Mouse (Mus musculus) ES-E14 (cell line): ENCODE measurements at regions not wholly inside any gene's neighbourhood (a gene's known extent, or its start where the extent isn't known, plus 50 kb on each side); places are given as distances from the start of the nearest gene placed in this dataset.

Experiments
- DNase-seq: peaks from one replicate; pipeline ENCODE4 v3.0.0-alpha.2; 2013; ENCODE audit warnings: low read depth, low spot score
- H3K27ac ChIP-seq: 2 replicates; pipeline ENCODE4 v1.5.1; 2012; ENCODE audit warnings: low read depth, mild to moderate bottlenecking, low read length, moderate library complexity, mixed read lengths; ENCODE audit not compliant: poor library complexity, insufficient read depth, severe bottlenecking
- H3K36me3 ChIP-seq: 2 replicates; pipeline ENCODE4 v1.6.1; 2012; ENCODE audit warnings: mild to moderate bottlenecking, low read length, moderate library complexity, mixed read lengths; ENCODE audit not compliant: control insufficient read depth, poor library complexity, insufficient read depth, severe bottlenecking
- H3K4me1 ChIP-seq, 2 experiments: fragments of 150-350 bp in 1 of 2; sonication (generic) in 1 of 2; 2 replicates each; pipeline ENCODE4 v1.6.1; 2012; ENCODE audit warnings: low read length in 2 of 2, mild to moderate bottlenecking in 1 of 2, mixed read lengths in 1 of 2; ENCODE audit not compliant: control insufficient read depth in 2 of 2, insufficient read depth in 2 of 2, poor library complexity in 1 of 2
- H3K4me3 ChIP-seq, 2 experiments: fragments of 150-350 bp in 1 of 2; sonication (generic) in 1 of 2; 2 replicates each; pipeline ENCODE4 v1.5.1; 2012; ENCODE audit warnings: low read length in 2 of 2, low read depth in 1 of 2, mild to moderate bottlenecking in 1 of 2, mixed read lengths in 1 of 2; ENCODE audit not compliant: insufficient read depth in 1 of 2, poor library complexity in 1 of 2, severe bottlenecking in 1 of 2
- H3K9ac ChIP-seq: 2 replicates; pipeline ENCODE4 v1.6.1; 2012; ENCODE audit warnings: low read depth, mild to moderate bottlenecking, low read length, mixed read lengths; ENCODE audit not compliant: poor library complexity, insufficient read depth, severe bottlenecking
- H3K9me3 ChIP-seq: fragments of 150-350 bp; sonication (generic); 2 replicates; pipeline ENCODE4 v1.6.1; 2012; ENCODE audit warnings: low read depth, mild to moderate bottlenecking, low read length; ENCODE audit not compliant: control insufficient read depth, insufficient read depth
- CHD2 ChIP-seq: IDR thresholded peaks from 2 replicates; pipeline ENCODE4 v1.6.1; 2014; ENCODE audit warnings: mild to moderate bottlenecking, low read depth, low read length, inconsistent platforms
- HCFC1 ChIP-seq: IDR thresholded peaks from 2 replicates; pipeline ENCODE4 v1.6.1; 2012; ENCODE audit warnings: low read length, inconsistent platforms, borderline replicate concordance; ENCODE audit not compliant: insufficient read depth
- MAFK ChIP-seq: IDR thresholded peaks from 2 replicates; pipeline ENCODE4 v1.6.1; 2014; ENCODE audit warnings: mild to moderate bottlenecking, low read depth, low read length, inconsistent platforms; ENCODE audit not compliant: insufficient read depth
- ZC3H11A ChIP-seq: IDR thresholded peaks from 2 replicates; pipeline ENCODE4 v1.6.1; 2012; ENCODE audit warnings: low read depth, mild to moderate bottlenecking, inconsistent platforms, low read length, borderline replicate concordance
- ZNF384 ChIP-seq: IDR thresholded peaks from 2 replicates; pipeline ENCODE4 v1.6.1; 2012; ENCODE audit warnings: low read depth, low read length, inconsistent platforms
- in situ Hi-C, 2 experiments: fragments of 600-800 bp; cut with MboI; formaldehyde crosslinking; loops; one replicate each; pipeline ENCODE4 v1.15.1; 2025; ENCODE audit warnings: low sequenced_read_pairs in 2 of 2, inconsistent platforms in 1 of 2; ENCODE audit not compliant: unreplicated experiment in 2 of 2

- Histone ChIP-seq H3K9me3 (no peaks in the 10 kb centered on the region), H3K27ac (no peak overlapping the region), H3K36me3 (no peaks in the 10 kb centered on the region), H3K4me1 (no peaks in the 10 kb centered on the region), H3K4me3 (no peak overlapping the region), H3K9ac (no peak overlapping the region)
- in situ Hi-C loops = no loop called here
- TF ChIP-seq ZNF384 (no peak), ZC3H11A (no peak), CHD2 (no peak), HCFC1 (no peak), MAFK (no peak)
- DNase-seq = no peak
These were observed 560.0 kb upstream of the B3galt2 start for GRCm38 (mm10) chr1:143080441-143080840.

- H3K36me3 ChIP-seq = no peaks in the 10 kb centered on the region
- in situ Hi-C loops = no loop called here
- no peak for DNase-seq
- H3K9me3 ChIP-seq = no peaks in the 10 kb centered on the region
- no peak for TF ChIP-seq CHD2
- no peak for TF ChIP-seq ZC3H11A
- TF ChIP-seq HCFC1 = no peak
- no peak for TF ChIP-seq MAFK
- no peak for TF ChIP-seq ZNF384
- H3K27ac ChIP-seq = no peak overlapping the region
- no peak overlapping the region for H3K9ac ChIP-seq
- H3K4me3 ChIP-seq = no peak overlapping the region
- no peaks in the 10 kb centered on the region for H3K4me1 ChIP-seq
These were observed 543.6 kb upstream of the B3galt2 start for GRCm38 (mm10) chr1:143096904-143097303.

GRCm38 (mm10) chr1:143098307-143098706 lies 542.2 kb upstream of the B3galt2 start:
- Histone ChIP-seq H3K9me3 (no peaks in the 10 kb centered on the region), H3K9ac (no peak overlapping the region), H3K27ac (no peak overlapping the region), H3K36me3 (no peaks in the 10 kb centered on the region), H3K4me1 (no peaks in the 10 kb centered on the region), H3K4me3 (no peak overlapping the region)
- no peak for DNase-seq
- TF ChIP-seq MAFK = no peak
- TF ChIP-seq ZC3H11A = no peak
- TF ChIP-seq HCFC1 = no peak
- no peak for TF ChIP-seq ZNF384
- no peak for TF ChIP-seq CHD2
- in situ Hi-C loops = no loop called here

DNA sequence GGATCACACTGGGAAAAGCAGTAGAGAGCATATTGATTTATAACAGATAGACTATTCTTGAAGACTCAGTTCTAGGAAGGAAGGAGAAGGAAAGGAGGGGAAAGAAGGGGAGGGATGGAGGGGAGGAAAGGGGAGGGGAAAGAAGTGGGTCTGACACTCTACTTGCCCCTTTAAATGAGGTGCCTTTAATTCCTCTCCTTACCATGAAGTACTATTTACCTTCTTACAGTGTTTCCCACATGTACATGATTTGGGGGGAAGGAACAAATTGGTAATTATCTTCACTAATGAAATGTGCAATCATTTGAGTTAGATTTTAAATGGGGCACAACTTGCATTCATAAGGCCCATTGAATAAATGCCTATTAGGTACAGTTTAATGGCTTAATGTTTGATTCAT lies 518.3 kb upstream of the B3galt2 start:
- H3K4me1 ChIP-seq = no peaks in the 10 kb centered on the region
- no peaks in the 10 kb centered on the region for H3K9me3 ChIP-seq
- no peak overlapping the region for H3K4me3 ChIP-seq
- no peak for TF ChIP-seq HCFC1
- TF ChIP-seq ZC3H11A = no peak
- no peak for TF ChIP-seq ZNF384
- no peak for TF ChIP-seq MAFK
- no peak for TF ChIP-seq CHD2
- no peak overlapping the region for H3K9ac ChIP-seq
- H3K27ac ChIP-seq = no peak overlapping the region
- in situ Hi-C loops = no loop called here
- DNase-seq = no peak
- H3K36me3 ChIP-seq = no peaks in the 10 kb centered on the region

GRCm38 (mm10) chr1:143130257-143130656 lies 510.2 kb upstream of the B3galt2 start:
- Histone ChIP-seq H3K9ac (no peak overlapping the region), H3K9me3 (no peaks in the 10 kb centered on the region), H3K4me1 (no peaks in the 10 kb centered on the region), H3K27ac (no peak overlapping the region), H3K36me3 (no peaks in the 10 kb centered on the region), H3K4me3 (no peak overlapping the region)
- in situ Hi-C loops = no loop called here
- DNase-seq = no peak
- TF ChIP-seq ZNF384 (no peak), MAFK (no peak), HCFC1 (no peak), ZC3H11A (no peak), CHD2 (no peak)
